Mouse (Mus musculus) liver, embryonic 11.5 days (tissue): ENCODE measurements around the gene Psmg4. TPM values are rescaled to one million over a fixed set of nuclear protein-coding genes. Genes with fewer than 3 reads are reported as not detected.

Source experiments
- ATAC-seq: fragments of 200-750 bp; cut with Nextera tagmentation; replicated peaks from 2 replicates; pipeline ENCODE4 v1.8.0; 2017; ENCODE audit warnings: moderate number of reproducible peaks, mild to moderate bottlenecking, moderate TSS enrichment, moderate library complexity; ENCODE audit not compliant: low FRiP score
- DNase-seq: peaks from one replicate; pipeline ENCODE4 v3.0.0-alpha.2; 2017; ENCODE audit warnings: low spot score
- H3K27ac ChIP-seq: fragments of 300-500 bp; sonication (generic); 2 replicates; pipeline ENCODE4 v1.5.1; 2014; ENCODE audit warnings: mild to moderate bottlenecking, low read depth, low read length, control low read depth
- H3K27me3 ChIP-seq: fragments of 300-500 bp; sonication (generic); replicated peaks from 2 replicates; pipeline ENCODE4 v1.6.1; 2014; ENCODE audit warnings: low read length, mixed read lengths; ENCODE audit not compliant: control insufficient read depth, insufficient read depth
- H3K36me3 ChIP-seq: fragments of 300-500 bp; sonication (generic); 2 replicates; pipeline ENCODE4 v1.6.1; 2014; ENCODE audit warnings: mild to moderate bottlenecking, low read length, moderate library complexity, mixed read lengths; ENCODE audit not compliant: control insufficient read depth, insufficient read depth
- H3K4me1 ChIP-seq: fragments of 300-500 bp; sonication (generic); replicated peaks from 2 replicates; pipeline ENCODE4 v1.6.1; 2014; ENCODE audit warnings: low read length, mixed read lengths; ENCODE audit not compliant: control insufficient read depth, insufficient read depth
- H3K4me2 ChIP-seq: fragments of 300-500 bp; sonication (generic); 2 replicates; pipeline ENCODE4 v1.6.1; 2014; ENCODE audit warnings: mild to moderate bottlenecking, control low read depth, moderate library complexity
- H3K4me3 ChIP-seq: fragments of 300-500 bp; sonication (generic); 2 replicates; pipeline ENCODE4 v1.5.1; 2014; ENCODE audit warnings: low read depth, low read length, control low read depth
- H3K9ac ChIP-seq: fragments of 300-500 bp; sonication (generic); 2 replicates; pipeline ENCODE4 v1.6.1; 2014; ENCODE audit warnings: low read depth, low read length, control low read depth
- H3K9me3 ChIP-seq: fragments of 300-500 bp; sonication (generic); 2 replicates; pipeline ENCODE4 v1.6.1; 2016; ENCODE audit warnings: low read length, inconsistent platforms, mixed read lengths; ENCODE audit not compliant: control insufficient read depth
- WGBS: fragments of 180-500 bp; shearing (Covaris S2); extraction: QIAGEN DNeasy Blood & Tissue Kit; methylation state at CpG from one replicate; pipeline ENCODE4 v1.1.7; 2014; 5-methylcytosine and 5-hydroxymethylcytosine counted together
- polyA plus RNA-seq: library from polyadenylated mRNA; unstranded; fragments of >200 nt; fragmentation: Nextera tagmentation; extraction: Ambion mirVana; gene quantifications from 2 replicates; pipeline ENCODE4 v1.2.1, GENCODE M21; 2014

Psmg4 gene
- polyA plus RNA-seq, 1 experiment from 2014 or later: 91.4 TPM

DNA sequence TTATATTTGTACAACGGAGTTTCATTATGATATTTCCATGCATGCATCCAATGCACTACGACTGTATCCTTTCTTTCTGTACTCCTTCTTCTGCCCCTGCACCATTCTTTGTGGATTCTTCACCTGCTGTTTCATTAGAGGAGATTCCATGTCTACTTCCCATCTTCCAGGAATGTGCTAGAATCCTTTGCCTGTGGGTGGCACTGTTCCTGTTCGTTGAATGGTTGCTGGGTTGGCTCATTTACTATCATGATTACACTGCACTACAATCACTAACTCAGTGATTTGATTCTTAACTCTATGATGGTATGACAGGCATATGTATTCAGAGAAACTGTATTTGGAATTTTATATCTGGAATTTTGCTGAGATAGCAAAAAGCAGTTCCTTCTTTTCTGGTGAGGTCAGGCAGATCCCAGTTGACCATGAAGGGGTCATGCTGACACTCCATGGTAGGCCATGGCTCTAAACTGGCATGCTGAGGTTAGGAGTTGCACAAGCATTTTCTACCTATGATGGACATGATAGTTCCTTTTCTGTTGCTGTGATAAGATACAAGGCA lies 5.1 kb upstream of the Psmg4 start:
- Histone ChIP-seq H3K27ac (no peak overlapping the region), H3K9me3 (no peaks in the 10 kb centered on the region), H3K36me3 (no peaks in the 10 kb centered on the region), H3K4me3 (no peak overlapping the region), H3K4me2 (no peak overlapping the region), H3K4me1 (0 out of 2 replicates have a peak, but pooled peaks cover 3% of the 10 kb centered on the region), H3K27me3 (no peaks in the 10 kb centered on the region), H3K9ac (no peak overlapping the region)
- 88% methylated on average over 3 of the region's 3 CpGs for WGBS
- ATAC-seq: no peak
- no peak for DNase-seq

DNA sequence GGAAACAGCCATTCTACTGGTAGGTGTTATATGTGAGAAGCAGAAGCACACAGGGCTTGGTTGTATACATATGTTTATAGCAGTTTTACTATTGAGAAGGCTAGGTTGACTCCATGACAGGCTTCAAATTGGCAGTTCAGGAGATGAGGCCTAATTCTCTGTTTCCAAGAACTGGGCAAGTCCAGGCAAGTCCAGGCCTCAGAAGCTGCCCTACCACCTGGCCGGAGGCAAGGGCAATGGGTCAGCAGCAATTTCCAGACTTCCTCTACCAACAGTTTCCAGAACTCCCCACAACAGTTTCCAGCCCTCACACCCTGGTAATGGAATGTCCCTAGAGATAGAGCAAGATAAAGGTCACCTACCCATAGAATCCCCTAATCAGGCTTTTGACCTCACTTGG lies 2.8 kb upstream of the Psmg4 start:
- Histone ChIP-seq H3K27me3 (no peaks in the 10 kb centered on the region), H3K27ac (no peak overlapping the region), H3K4me3 (no peak overlapping the region), H3K4me2 (no peak overlapping the region), H3K4me1 (0 out of 2 replicates have a peak, but pooled peaks cover 6% of the 10 kb centered on the region), H3K9ac (no peak overlapping the region), H3K36me3 (no peaks in the 10 kb centered on the region), H3K9me3 (no peaks in the 10 kb centered on the region)
- 92% methylated on average over 1 of the region's 1 CpGs for WGBS
- no peak for ATAC-seq
- DNase-seq: no peak

DNA sequence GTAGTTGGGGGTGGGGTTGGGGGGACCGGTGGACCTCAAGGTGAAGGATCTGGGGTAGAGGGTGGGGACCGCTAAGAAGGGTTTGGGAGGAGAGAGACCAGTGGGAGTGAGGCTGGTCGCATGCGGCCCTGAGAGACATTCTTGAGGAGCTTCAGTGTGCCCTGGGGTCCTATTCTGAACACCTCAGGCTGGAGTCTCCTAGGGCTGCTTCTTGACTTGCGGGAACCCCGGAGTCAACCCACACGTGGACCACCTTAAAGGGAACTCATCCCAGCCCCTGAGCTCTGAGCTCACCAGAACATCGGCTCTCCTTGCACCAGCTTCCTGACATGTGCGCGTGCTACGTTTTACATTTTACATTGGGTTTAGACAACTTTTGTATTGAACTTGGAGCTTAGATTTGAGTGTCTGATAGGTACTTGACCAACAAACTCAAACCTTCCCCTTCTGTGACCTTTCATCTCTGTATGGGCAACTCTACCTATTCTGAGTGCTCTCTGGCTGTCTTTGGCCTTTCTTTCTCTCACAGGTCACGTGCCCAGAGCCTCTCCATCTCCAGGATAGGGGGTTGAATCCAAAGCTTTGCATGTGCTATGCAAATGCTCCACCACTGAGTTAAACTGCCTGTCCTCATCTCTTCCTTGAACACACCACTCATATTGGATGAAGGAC lies 676 bp downstream of the Psmg4 start:
- peaks cover 9% of the 10 kb centered on the region; the same call in 1 of the 2 replicates for H3K36me3 ChIP-seq
- peak; percentile 70; the same call in 1 of the 2 replicates for ATAC-seq
- H3K4me3 ChIP-seq: peak overlapping the region; percentile 77
- H3K9me3 ChIP-seq: no peaks in the 10 kb centered on the region
- WGBS: 34% methylated on average over 12 of the region's 12 CpGs
- no peak for DNase-seq
- peak overlapping the region; percentile 82 for H3K4me2 ChIP-seq
- H3K9ac ChIP-seq: peak overlapping the region; percentile 80
- H3K4me1 ChIP-seq: 0 out of 2 replicates have a peak, but pooled peaks cover 6% of the 10 kb centered on the region
- H3K27ac ChIP-seq: peak overlapping the region; percentile 87
- H3K27me3 ChIP-seq: no peaks in the 10 kb centered on the region

DNA sequence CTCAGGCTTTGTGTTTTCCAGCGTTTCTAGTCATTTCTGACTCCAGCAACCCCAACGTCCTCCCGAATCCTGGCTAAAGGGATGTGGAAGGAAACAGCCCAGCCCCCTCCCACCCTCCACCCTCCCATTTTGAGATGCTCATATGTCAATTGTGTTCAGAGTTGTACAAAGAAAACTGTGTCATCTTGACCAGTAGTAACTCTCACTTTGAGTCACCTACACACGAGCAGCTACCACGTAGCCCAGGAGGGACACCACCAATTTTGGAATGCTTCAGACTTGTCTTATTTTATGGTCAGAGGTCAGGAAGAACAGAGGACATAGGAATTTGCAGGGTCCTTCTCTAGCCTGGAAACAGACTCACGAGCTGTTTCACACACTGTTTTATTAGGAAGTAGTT lies 11.3 kb downstream of the Psmg4 start:
- Histone ChIP-seq H3K4me2 (no peak overlapping the region), H3K9ac (no peak overlapping the region), H3K4me1 (no peaks in the 10 kb centered on the region), H3K9me3 (no peaks in the 10 kb centered on the region), H3K36me3 (no peaks in the 10 kb centered on the region), H3K4me3 (no peak overlapping the region), H3K27me3 (no peaks in the 10 kb centered on the region), H3K27ac (no peak overlapping the region)
- 86% methylated on average over 6 of the region's 6 CpGs for WGBS
- DNase-seq (no peak), ATAC-seq (no peak)

DNA sequence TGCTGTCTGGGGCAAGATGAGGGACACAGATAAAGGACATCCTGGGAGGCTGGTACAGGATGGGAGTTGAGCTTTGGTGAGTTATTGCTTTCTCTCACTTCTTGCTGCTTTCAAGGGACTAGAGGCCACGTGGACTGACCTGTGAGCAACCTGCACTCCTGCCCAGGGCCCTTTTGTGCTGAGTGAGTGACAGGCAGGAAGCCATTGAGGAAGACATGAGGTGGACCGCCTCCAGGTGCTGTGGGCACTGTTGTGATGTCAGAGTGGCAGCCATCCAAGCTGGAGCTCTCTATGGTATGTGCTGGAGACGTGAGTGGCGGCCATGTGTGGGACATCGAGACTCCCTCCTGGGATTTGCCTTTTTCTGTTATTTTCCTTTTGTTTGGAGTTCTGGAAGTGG lies 18.9 kb downstream of the Psmg4 start:
- H3K27me3 ChIP-seq: no peaks in the 10 kb centered on the region
- no peak overlapping the region for H3K9ac ChIP-seq
- H3K27ac ChIP-seq: no peak overlapping the region
- no peaks in the 10 kb centered on the region for H3K4me1 ChIP-seq
- peaks cover 12% of the 10 kb centered on the region for H3K36me3 ChIP-seq
- ATAC-seq: no peak
- DNase-seq: no peak
- H3K9me3 ChIP-seq: no peaks in the 10 kb centered on the region
- H3K4me2 ChIP-seq: no peak overlapping the region
- H3K4me3 ChIP-seq: no peak overlapping the region
- 89% methylated on average over 5 of the region's 5 CpGs for WGBS

DNA sequence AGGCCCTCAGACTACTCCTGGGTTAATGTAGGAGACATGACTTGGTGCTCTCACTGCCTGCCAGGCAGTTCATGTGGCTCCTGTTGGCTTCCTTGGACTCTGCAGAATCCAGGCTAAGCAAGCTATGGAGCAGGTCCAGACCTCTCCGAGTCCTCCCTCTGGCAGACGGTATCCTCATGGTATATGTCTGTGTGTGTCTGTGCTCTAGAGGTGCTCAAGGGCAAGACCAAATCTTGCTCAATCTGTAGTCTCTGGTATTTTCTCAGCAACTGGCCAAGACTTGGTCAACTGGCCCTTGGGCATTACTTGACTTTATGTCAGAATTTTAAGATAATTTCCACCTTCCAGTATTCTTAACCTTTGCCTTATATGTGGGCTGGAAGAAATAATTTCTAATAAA lies 22.6 kb downstream of the Psmg4 start:
- no peaks in the 10 kb centered on the region for H3K27me3 ChIP-seq
- ATAC-seq: no peak
- H3K9ac ChIP-seq: no peak overlapping the region
- H3K4me2 ChIP-seq: no peak overlapping the region
- no peak overlapping the region for H3K4me3 ChIP-seq
- no peak for DNase-seq
- H3K9me3 ChIP-seq: no peaks in the 10 kb centered on the region
- peaks cover 12% of the 10 kb centered on the region for H3K36me3 ChIP-seq
- H3K4me1 ChIP-seq: no peaks in the 10 kb centered on the region
- 92% methylated on average over 2 of the region's 2 CpGs for WGBS
- no peak overlapping the region for H3K27ac ChIP-seq

DNA sequence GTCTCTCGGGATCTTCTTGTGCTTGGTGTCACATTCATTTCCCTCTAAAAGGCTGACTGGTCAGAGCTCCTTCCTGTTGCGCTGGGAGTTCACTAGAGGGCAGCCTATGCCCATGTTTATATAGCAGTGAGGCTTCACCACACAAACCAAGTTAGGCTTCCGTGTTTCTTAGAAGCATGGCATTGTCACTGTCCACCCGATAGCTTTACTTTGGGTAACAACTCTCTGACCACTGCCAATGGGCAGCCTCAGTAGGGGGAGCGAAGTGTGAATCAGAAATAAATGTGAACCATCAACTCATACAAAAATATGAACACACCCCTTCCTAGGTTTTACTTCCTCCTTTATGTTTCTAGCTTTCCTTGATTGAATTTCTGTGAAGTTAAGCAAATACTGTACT lies 24.8 kb downstream of the Psmg4 start:
- peak; percentile 38 for DNase-seq
- H3K4me2 ChIP-seq: no peak overlapping the region
- H3K36me3 ChIP-seq: peaks cover 11% of the 10 kb centered on the region
- ATAC-seq: 0 out of 2 replicates have a peak, but pooled peaks have one; percentile 40
- H3K4me1 ChIP-seq: peaks cover 2% of the 10 kb centered on the region; the same call in 1 of the 2 replicates
- 25% methylated on average over 5 of the region's 5 CpGs for WGBS
- H3K27me3 ChIP-seq: no peaks in the 10 kb centered on the region
- H3K9me3 ChIP-seq: no peaks in the 10 kb centered on the region
- H3K27ac ChIP-seq: no peak overlapping the region
- no peak overlapping the region for H3K4me3 ChIP-seq
- H3K9ac ChIP-seq: no peak overlapping the region

DNA sequence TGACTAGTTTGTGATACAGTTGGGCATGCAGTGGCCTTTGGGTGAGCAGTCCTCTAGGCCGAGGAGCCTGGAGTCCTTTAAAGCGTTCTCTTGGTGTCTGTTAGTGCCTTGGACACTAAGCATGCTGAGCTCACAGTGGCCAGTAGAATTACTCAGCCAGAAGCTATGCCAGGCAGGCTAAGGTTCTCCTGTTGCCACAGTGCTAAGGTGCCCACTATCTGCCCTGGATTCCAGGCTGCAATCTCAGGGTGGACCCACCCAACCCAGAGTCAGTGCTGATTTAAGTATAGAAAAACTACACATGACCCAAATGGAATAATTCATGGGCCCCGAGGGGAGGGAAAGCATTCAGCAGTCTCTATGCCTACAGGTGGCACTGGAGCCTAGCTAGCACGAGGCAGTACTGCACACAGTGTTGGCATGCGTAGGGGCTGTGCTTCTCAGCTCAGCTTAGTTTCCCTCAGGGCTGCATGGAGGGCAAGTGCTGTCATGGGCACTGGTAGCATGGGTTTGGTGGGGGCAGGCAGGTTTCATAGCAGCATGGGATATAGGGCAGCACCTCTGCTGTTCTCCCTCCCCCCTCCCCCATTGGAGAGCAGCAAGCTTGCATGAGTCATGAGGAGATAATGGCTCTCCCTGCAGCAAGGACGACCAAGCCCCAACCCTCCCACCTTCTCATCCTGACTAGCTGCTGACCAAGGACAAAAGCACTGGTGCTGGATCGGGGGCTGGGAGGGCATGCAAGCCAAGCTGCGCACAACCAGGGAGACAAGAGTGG lies 29.8 kb downstream of the Psmg4 start:
- Histone ChIP-seq H3K4me2 (no peak overlapping the region), H3K36me3 (peaks cover 13% of the 10 kb centered on the region), H3K27ac (no peak overlapping the region), H3K9me3 (no peaks in the 10 kb centered on the region), H3K4me1 (peaks cover 3% of the 10 kb centered on the region; the same call in 1 of the 2 replicates), H3K27me3 (no peaks in the 10 kb centered on the region), H3K9ac (no peak overlapping the region), H3K4me3 (no peak overlapping the region)
- 0 out of 2 replicates have a peak, but pooled peaks have one; percentile 29 for ATAC-seq
- WGBS: 75% methylated on average over 8 of the region's 8 CpGs
- no peak for DNase-seq
